Mouse (Mus musculus) embryonic facial prominence, embryonic 14.5 days (tissue): Measurements from ENCODE around the gene Mblac2. TPM values are rescaled to one million over a fixed set of nuclear protein-coding genes. Genes with fewer than 3 reads are reported as not detected.

Experiments used
- polyA plus RNA-seq: library from polyadenylated mRNA; unstranded; fragments of >200 nt; fragmentation: Nextera tagmentation; extraction: Ambion mirVana; gene quantifications from 2 replicates; pipeline ENCODE4 v1.2.1, GENCODE M21; 2014

Gene Mblac2
- polyA plus RNA-seq, 1 experiment from 2014 or later = 8.9 TPM

Other genes starting within 250 kb of the Mblac2 start
- gene Adgrv1, start 78.2 kb upstream of the Mblac2 start, polyA plus RNA-seq = 0.61 and 1.6 TPM in 2 replicates
- 34.7 and 36.7 TPM in 2 replicates for gene Lysmd3, start 53.7 kb upstream of the Mblac2 start, polyA plus RNA-seq
- 18.8 and 19.5 TPM in 2 replicates for gene Polr3g, start 328 bp upstream of the Mblac2 start, polyA plus RNA-seq
- gene Cetn3, start 71.7 kb downstream of the Mblac2 start, polyA plus RNA-seq = 242 and 243 TPM in 2 replicates